Mouse (Mus musculus) embryonic fibroblast, embryonic 13.5 days (primary cell): Measurements from ENCODE around the gene Clpx. TPM values are rescaled to one million over a fixed set of nuclear protein-coding genes. Genes with fewer than 3 reads are reported as not detected.

Source experiments
- H3K27ac ChIP-seq: 2 replicates; pipeline ENCODE4 v1.5.1; 2012; ENCODE audit warnings: low read length, control low read depth, inconsistent platforms; ENCODE audit not compliant: insufficient read depth
- H3K4me1 ChIP-seq: 2 replicates; pipeline ENCODE4 v1.6.1; 2011; ENCODE audit warnings: low read length; ENCODE audit not compliant: control insufficient read depth, insufficient read depth
- H3K4me3 ChIP-seq: 2 replicates; pipeline ENCODE4 v1.5.1; 2011; ENCODE audit warnings: mild to moderate bottlenecking, control low read depth, low read length; ENCODE audit not compliant: insufficient read depth
- CTCF ChIP-seq: IDR thresholded peaks from 2 replicates; pipeline ENCODE4 v1.5.1; 2011; ENCODE audit warnings: mild to moderate bottlenecking, control low read depth, low read length, moderate library complexity, borderline replicate concordance; ENCODE audit not compliant: insufficient read depth
- POLR2A ChIP-seq: IDR thresholded peaks from 2 replicates; pipeline ENCODE4 v1.6.1; 2011; ENCODE audit warnings: low read depth, mild to moderate bottlenecking, control low read depth, low read length, moderate library complexity
- polyA plus RNA-seq: library from polyadenylated mRNA; stranded (reverse); fragments of >200 nt; gene quantifications from 2 replicates; pipeline ENCODE4 v1.2.4, GENCODE M21; 2011; ENCODE audit warnings: low read depth; ENCODE audit not compliant: missing spikeins, insufficient read length

The Clpx gene
- polyA plus RNA-seq, 1 experiment = 35.4 TPM

DNA sequence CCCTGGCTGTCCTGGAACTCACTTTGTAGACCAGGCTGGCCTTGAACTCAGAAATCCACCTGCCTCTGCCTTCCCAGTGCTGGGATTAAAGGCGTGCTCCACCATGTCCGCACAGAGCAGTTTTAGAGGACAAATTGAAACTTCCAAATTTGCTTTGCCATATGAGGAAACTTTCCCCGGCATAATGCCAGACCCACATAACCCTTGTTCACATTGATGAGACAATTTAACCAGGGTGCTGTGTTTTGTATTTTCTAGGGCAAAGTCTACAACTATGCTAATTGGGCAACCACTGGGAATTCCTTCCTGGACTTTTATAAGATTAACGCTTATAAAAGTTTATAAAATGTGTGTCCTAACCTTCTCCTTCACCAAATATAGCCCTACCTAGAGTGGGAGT, 4.1 kb upstream of the Clpx start:
- H3K4me1 ChIP-seq = peaks cover 2% of the 10 kb centered on the region; the same call in 1 of the 2 replicates
- no peak overlapping the region for H3K4me3 ChIP-seq

DNA sequence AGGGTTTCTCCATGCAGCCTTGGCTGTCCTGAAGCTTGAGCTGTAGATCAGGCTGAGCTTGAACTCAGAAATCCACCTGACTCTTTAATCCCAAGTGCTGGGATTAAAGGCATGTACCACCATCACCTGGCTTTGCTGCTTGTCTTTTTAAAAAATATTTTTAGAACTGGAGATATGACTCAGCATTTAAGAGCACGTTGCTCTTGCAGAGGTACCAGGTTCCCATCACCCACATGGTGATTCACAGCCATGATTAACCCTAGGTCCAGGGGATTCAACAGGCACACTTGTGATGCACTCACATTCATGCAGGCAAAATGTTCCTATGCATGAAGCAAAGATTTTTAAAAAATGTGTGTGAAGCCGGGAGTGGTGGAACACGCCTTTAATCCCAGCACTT, 1.6 kb upstream of the Clpx start:
- no peak overlapping the region for H3K4me3 ChIP-seq
- peaks cover 5% of the 10 kb centered on the region for H3K4me1 ChIP-seq
- peak overlapping the region; percentile 93 for H3K27ac ChIP-seq
- no peak for TF ChIP-seq CTCF
- TF ChIP-seq POLR2A = no peak

More for the DNA sequence above, 4.1 kb upstream of the Clpx start:
- TF ChIP-seq CTCF = no peak
- TF ChIP-seq POLR2A = no peak
- no peak overlapping the region for H3K27ac ChIP-seq

DNA sequence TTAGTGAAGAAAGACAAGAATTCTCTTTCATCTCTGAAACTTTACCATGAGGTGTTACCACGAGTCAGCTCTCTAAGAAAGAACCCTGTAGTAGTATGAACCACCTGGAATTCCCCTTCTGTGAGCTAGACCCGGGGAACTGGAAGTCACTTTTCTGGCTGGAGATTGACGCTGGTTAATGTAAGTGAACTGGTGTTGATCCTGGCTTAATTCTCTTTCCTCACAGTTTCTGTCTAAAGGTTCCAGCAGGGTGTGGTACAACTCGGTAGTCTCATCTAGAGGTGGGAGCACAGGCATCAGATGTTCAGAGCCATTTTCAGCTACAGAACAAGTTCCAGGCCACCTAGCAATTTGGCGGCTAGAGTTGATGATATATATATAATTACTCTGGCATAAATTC, 941 bp upstream of the Clpx start:
- 0 out of 2 replicates have a peak, but pooled peaks have one; percentile 22 for TF ChIP-seq POLR2A
- TF ChIP-seq CTCF = no peak
- Histone ChIP-seq H3K4me1 (peaks cover 5% of the 10 kb centered on the region), H3K4me3 (peak overlapping the region; percentile 99), H3K27ac (peak overlapping the region; percentile 93)

DNA sequence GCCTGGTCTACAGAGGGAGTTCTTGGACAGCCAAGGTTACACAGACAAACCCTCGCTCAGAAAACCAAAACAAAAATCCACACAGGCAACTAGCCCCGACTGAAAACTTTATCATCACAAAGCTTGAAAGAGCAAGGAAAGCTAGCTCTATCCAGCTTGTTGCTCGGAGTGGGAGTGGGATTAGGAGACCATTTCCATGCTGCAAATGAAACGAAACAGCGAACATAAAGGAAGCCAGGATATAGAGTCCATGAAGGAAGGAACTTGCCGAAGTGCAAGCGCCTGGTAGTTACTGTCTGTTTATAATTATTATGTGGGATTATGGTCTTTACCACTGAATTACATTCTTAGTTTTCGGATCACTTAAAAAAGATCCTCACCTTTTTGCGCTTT, 484 bp upstream of the Clpx start:
- H3K27ac ChIP-seq = peak overlapping the region; percentile 93
- 0 out of 2 replicates have a peak, but pooled peaks have one; percentile 42 for TF ChIP-seq POLR2A
- no peak for TF ChIP-seq CTCF
- peaks cover 5% of the 10 kb centered on the region for H3K4me1 ChIP-seq
- H3K4me3 ChIP-seq = peak overlapping the region; percentile 99

DNA sequence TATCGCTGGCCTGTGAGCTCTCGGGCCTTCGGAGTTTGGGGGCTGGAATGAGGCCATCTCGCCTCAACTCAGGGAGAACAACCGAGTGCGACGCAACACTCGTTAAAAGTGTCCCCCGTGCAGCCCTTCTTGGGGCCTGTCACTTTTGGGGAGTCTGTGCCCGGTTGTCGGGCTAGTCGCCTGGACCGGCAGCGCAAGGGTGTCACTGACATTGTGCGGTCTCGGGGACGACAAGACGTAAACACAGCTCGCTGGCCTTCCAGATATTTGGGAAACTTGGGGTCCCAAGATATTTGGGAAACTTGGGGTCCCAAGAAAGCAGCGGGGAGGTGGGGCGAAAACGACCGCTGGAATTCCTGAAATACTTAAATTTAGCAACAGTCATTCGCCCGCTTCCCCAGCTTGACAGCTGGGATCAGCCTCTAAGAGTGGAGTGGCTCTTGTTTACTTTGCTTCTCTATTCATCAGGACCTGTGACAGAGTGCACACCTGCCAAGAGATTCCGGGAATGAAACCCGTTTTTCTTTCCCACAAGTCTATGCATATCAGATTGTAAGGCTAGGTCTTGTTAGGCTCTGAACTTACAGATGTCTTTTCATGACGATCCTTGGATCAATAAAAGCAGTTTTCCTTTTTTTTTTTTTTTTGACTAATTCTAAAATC, 787 bp downstream of the Clpx start:
- Histone ChIP-seq H3K4me3 (peak overlapping the region; percentile 96), H3K4me1 (peaks cover 5% of the 10 kb centered on the region), H3K27ac (no peak overlapping the region)
- TF ChIP-seq POLR2A (no peak), CTCF (no peak)

DNA sequence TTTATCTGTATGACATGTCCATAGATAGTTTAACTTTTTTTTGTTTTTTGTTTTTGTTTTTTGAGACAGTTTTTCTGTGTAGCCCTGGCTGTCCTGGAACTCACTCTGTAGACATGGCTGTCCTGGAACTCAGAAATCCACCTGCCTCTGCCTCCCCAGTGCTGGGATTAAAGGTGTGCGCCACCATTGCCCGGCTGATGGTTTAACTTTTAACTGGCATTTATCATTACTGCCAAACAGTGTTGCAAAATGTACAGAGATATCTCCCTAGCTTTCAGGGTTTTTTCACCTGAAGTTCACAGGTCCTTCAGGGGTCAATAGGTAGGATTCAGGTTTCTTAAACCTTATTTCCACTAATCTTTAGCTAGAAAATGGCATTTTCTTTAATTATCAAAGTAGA, 3.0 kb downstream of the Clpx start:
- peaks cover 2% of the 10 kb centered on the region for H3K4me1 ChIP-seq
- no peak for TF ChIP-seq POLR2A
- no peak for TF ChIP-seq CTCF
- no peak overlapping the region for H3K27ac ChIP-seq
- no peak overlapping the region for H3K4me3 ChIP-seq

DNA sequence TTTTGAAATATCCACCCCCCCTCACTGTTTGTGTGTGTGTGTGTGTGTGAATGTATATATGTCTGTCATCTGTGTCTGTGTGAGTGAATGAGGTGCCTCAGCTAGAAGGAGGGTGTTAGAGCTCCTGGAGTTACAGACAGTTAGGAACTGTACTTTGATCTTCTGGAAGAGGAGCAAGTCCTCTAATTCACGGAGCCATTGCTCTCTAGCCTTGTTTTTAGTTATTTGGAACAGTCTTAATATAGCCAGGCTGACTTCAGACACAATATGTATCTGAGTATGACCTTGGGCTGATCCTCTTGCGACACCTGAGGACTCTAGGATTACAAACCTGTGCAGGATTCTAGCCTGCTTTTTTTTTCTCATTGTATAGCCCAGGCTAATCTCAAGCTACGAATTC, 4.7 kb downstream of the Clpx start:
- Histone ChIP-seq H3K4me1 (peaks cover 2% of the 10 kb centered on the region; the same call in 1 of the 2 replicates), H3K4me3 (no peak overlapping the region), H3K27ac (no peak overlapping the region)
- TF ChIP-seq POLR2A = no peak
- TF ChIP-seq CTCF = no peak

DNA sequence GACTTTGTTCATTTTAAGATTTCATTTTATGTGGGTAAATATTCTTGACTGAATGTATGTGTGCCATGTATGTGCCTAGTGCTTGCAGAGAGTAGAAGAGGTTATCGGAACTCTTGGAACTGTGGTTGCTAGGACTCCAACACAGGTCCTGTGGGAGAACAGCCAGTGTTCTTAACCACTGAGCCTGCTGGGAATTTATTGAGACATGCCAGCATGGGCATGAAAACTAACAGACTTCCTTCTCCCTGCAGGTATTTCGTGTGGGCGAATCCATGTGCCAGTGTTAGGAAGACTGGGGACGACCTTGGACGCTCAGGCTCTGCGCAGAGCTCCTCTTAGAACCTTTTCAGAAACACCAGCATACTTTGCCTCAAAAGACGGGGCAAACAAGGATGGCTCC, 5.6 kb downstream of the Clpx start:
- Histone ChIP-seq H3K4me1 (peaks cover 2% of the 10 kb centered on the region; the same call in 1 of the 2 replicates), H3K4me3 (no peak overlapping the region), H3K27ac (no peak overlapping the region)
- TF ChIP-seq CTCF (no peak), POLR2A (no peak)

DNA sequence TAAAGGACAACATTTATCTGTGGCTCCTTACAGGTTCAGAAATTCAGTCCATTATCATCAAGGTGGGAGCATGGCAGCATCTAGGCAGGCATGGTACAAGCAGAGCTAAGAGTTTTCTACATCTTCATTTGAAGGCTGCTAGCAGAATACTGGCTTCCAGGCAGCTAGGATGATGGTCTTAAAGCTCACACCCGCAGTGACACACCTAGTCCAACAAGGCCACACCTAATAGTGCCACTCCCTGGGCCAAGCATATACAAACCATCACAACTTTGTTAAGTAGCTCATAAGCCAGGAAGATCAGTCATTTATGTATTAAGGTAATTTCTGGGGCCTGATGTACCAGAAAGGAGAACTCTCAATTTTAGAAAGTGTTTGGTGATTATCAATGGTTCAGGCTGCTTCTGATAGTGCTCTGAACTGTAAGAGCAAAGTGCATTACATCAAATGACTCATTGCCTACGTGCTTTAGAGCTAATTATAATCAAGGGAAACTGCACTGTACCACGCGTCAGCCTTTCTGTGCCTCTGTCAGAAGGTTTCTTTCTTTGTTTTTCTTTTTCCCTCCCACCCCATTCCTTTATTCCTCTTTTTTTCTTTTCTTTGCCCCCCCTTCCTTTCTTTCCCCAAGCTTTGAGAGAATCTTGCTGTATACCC, 8.4 kb downstream of the Clpx start:
- Histone ChIP-seq H3K27ac (no peak overlapping the region), H3K4me3 (no peak overlapping the region), H3K4me1 (no peaks in the 10 kb centered on the region)
- TF ChIP-seq POLR2A (no peak), CTCF (no peak)

DNA sequence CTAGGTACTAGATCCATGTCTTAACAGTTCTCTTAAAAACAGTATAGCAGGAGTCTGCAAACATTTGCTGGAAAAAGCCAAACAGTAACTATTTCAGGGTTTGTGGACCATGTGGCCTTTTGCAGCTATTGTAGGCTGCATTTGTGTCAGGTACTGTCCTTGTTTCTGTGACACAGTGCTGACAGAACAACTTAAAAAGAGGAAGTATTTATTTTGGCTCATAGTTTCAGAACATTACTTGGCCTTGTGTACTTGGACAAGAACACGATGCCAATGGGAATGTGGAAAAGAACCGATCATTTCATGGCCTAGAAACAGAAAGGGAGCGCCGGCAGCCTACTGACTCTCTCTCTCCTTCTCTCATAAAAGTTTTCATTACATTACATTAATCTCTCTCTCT, 9.5 kb downstream of the Clpx start:
- H3K4me1 ChIP-seq = no peaks in the 10 kb centered on the region
- TF ChIP-seq POLR2A (no peak), CTCF (no peak)

More for the DNA sequence above, 9.5 kb downstream of the Clpx start:
- Histone ChIP-seq H3K27ac (no peak overlapping the region), H3K4me3 (no peak overlapping the region)
